Mouse (Mus musculus): ENCODE measurements around the gene Adam33.
"Not testable (repeated sequence)": the region's sequence is repeated elsewhere in the genome, so short reads cannot be mapped to it uniquely, and the experiment has no call there.

Gene Adam33

GRCm38 (mm10) chr2:131038197-131038596 lies 25.4 kb downstream of the Adam33 start:
- in situ Hi-C loops (cut with MboI; ENCODE audit: low pct_unique_long_range_greater_than_20kb in 1 of 2, low sequenced_read_pairs in 2 of 2, unreplicated experiment in 1 of 2): no loop called here

DNA sequence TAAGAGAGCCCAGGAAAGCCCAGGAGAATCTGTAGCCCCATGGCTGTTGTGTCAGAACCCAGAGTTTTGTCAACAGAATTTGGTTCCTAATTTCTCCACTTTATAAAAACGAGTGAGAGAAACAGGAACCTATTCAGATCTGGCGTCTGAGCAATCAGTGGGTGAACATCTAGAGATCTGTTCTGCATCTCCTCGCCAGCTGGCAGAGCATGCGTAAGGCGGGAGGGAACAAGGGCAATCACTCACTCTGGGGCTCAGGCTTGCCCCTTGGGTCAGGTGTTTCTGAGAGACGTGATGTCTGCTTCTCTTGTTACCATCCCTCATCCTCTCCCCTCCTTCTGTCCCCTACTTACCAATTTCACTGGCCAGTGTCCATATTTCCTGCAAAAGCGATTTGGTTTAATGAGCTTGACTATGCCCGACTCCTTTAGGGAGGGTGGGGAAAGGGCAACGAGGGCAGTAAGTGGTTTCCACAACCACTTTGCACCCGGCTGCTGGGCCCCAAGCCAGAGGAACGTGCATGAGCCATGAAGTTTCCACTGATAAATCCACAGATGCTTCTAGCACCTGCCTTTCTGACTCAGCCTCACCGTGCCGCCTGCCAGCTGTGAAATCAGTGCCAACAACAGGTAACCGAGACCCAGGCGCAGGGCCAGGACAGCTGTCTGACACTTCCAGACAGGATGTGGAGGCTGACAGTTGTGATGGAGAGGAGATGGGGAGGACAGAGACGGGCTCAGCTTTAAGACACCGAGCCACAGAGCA lies 26.2 kb downstream of the Adam33 start:
- in situ Hi-C loops (cut with MboI; ENCODE audit: low pct_unique_long_range_greater_than_20kb in 1 of 2, low sequenced_read_pairs in 2 of 2, unreplicated experiment in 1 of 2): no loop called here

DNA sequence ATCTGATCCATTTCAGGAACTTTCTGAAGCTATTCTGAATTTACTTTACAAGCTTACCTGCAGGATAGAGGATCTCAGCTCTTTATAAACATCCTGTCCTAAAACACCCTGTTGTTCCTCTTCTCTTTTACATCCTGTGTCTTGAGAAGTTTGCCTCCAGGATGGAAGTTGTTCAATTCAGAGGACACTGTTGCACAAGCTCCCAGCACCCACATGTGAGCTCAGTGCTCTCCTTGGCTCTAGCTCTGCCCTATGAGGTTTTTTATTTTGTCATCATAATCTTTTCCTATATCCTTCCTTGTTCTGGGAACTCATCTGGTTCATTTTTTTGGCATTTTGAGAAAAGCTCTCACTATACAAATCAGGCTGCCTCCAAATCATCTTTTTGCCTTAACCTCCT lies 26.9 kb downstream of the Adam33 start:
- in situ Hi-C loops (cut with MboI; ENCODE audit: low pct_unique_long_range_greater_than_20kb in 1 of 2, low sequenced_read_pairs in 2 of 2, unreplicated experiment in 1 of 2): no loop called here

GRCm38 (mm10) chr2:131036343-131036742 lies 27.3 kb downstream of the Adam33 start:
- in situ Hi-C loops (cut with MboI; ENCODE audit: low pct_unique_long_range_greater_than_20kb in 1 of 2, low sequenced_read_pairs in 2 of 2, unreplicated experiment in 1 of 2): no loop called here

DNA sequence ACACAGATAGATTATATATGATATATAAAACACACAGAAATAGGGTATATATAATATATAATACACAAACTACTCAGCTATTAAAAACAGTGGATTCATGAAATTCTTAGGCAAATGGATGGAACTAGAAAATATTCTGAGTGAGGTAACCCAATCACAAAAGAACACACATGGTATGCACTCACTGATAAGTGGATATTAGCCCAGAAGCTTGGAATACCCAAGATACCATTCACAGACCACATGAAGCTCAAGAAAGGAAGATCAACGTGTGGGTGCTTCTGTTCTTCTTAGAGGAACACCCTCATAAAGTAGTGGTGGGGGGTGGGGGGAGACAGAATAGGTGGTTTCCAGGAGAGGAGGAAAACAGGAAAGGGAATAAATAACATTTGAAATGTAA lies 32.2 kb downstream of the Adam33 start:
- in situ Hi-C loops (cut with MboI; ENCODE audit: low pct_unique_long_range_greater_than_20kb in 1 of 2, low sequenced_read_pairs in 2 of 2, unreplicated experiment in 1 of 2): not testable (repeated sequence)

DNA sequence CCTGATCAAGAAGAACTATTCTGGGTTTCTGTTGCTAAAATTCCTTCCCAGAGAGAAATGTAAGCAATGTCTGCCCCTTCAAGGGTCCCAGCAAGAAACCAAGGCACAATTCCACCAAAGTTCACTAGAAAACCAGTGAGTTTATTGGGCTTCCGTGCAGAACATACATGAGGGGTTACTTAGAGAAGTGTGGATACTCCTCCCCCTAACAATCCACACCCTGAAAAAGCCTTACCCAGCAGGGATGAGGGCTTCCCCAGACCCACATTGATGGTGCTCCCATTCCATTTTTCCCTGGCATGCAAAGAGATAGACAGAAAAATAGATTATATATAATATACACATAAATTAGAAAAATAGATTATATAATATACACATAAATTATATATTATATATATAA lies 32.6 kb downstream of the Adam33 start:
- in situ Hi-C loops (cut with MboI; ENCODE audit: low pct_unique_long_range_greater_than_20kb in 1 of 2, low sequenced_read_pairs in 2 of 2, unreplicated experiment in 1 of 2): no loop called here

DNA sequence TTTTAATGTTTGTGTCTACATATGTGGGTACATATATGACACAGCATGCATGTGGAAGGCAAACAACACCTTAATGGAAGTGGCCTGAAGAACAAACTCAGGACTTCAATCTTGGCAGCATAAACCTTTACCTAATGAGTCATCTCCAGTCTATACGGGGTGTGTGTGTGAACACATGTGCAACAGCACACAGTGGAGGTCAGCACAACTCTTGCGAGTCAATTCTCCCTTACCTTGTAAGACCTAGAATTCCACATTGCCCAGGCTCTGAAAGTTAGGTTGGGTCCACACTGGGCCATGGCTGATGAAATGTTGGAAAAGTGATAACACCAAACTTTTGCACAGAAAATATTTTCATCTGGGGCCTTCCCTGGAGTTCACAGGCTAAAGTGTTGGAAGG lies 33.1 kb downstream of the Adam33 start:
- in situ Hi-C loops (cut with MboI; ENCODE audit: low pct_unique_long_range_greater_than_20kb in 1 of 2, low sequenced_read_pairs in 2 of 2, unreplicated experiment in 1 of 2): no loop called here

GRCm38 (mm10) chr2:131029065-131029935 lies 34.3 kb downstream of the Adam33 start:
- in situ Hi-C loops (cut with MboI; ENCODE audit: low pct_unique_long_range_greater_than_20kb in 1 of 2, low sequenced_read_pairs in 2 of 2, unreplicated experiment in 1 of 2): no loop called here

- in situ Hi-C loops (cut with MboI; ENCODE audit: low pct_unique_long_range_greater_than_20kb in 1 of 2, low sequenced_read_pairs in 2 of 2, unreplicated experiment in 1 of 2): no loop called here
Observed at GRCm38 (mm10) chr2:131026941-131027340, 36.7 kb downstream of the Adam33 start.

- in situ Hi-C loops (cut with MboI; ENCODE audit: low pct_unique_long_range_greater_than_20kb in 1 of 2, low sequenced_read_pairs in 2 of 2, unreplicated experiment in 1 of 2): no loop called here
Observed at GRCm38 (mm10) chr2:131025230-131025629, 38.4 kb downstream of the Adam33 start.

DNA sequence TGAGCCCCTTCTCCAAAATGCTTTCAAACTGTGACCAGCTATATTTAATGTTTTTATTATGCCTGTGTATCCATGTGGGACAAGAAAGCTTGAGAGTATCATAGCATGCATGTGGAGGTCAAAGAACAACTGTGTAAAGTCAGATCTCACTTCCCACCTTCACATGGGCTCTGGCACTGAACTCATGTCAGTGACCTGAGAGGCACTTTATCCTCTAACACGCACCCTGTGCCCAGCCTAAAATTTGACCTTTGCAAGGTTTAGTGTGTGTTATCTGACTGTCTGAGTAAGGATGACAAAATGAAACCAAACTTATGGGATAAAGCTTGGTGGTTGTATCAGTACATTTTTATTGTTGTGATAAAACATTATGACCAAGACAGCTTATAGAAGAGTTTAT lies 53.0 kb downstream of the Adam33 start:
- in situ Hi-C loops (cut with MboI; ENCODE audit: low pct_unique_long_range_greater_than_20kb in 1 of 2, low sequenced_read_pairs in 2 of 2, unreplicated experiment in 1 of 2): no loop called here

DNA sequence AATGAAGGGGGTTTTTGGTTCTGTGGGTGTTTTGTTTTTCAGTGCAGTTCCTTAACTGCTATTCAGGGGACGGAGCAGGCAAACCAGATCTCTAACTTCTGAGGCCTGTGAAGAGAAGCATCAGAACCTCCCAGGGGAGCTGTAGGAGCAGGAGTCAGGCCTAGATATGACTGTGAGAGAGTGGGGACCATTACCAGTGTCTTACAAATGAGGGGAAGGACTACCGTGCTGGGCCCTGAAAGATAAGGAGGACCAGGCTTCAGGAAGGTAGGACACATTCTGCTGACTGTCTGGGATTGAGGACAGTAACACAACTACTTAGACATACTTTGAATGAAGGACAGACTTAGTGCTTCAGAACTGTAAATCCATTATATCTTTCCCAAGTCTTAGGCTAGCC lies 54.5 kb downstream of the Adam33 start:
- in situ Hi-C loops (cut with MboI; ENCODE audit: low pct_unique_long_range_greater_than_20kb in 1 of 2, low sequenced_read_pairs in 2 of 2, unreplicated experiment in 1 of 2): no loop called here
